Mouse (Mus musculus) inflammation-experienced regulatory T-cells, adult 16 weeks (primary cell): ENCODE data around the gene Foxp3. TPM values are rescaled to one million over a fixed set of nuclear protein-coding genes. Genes with fewer than 3 reads are reported as not detected.

ENCODE experiments used
- polyA plus RNA-seq: library from polyadenylated mRNA; unstranded; fragments of 100-300 nt; shearing (Covaris generic); gene quantifications from one replicate; pipeline ENCODE4 v1.2.1, GENCODE M21; 2017

The Foxp3 gene
- 94.7 TPM for polyA plus RNA-seq

DNA sequence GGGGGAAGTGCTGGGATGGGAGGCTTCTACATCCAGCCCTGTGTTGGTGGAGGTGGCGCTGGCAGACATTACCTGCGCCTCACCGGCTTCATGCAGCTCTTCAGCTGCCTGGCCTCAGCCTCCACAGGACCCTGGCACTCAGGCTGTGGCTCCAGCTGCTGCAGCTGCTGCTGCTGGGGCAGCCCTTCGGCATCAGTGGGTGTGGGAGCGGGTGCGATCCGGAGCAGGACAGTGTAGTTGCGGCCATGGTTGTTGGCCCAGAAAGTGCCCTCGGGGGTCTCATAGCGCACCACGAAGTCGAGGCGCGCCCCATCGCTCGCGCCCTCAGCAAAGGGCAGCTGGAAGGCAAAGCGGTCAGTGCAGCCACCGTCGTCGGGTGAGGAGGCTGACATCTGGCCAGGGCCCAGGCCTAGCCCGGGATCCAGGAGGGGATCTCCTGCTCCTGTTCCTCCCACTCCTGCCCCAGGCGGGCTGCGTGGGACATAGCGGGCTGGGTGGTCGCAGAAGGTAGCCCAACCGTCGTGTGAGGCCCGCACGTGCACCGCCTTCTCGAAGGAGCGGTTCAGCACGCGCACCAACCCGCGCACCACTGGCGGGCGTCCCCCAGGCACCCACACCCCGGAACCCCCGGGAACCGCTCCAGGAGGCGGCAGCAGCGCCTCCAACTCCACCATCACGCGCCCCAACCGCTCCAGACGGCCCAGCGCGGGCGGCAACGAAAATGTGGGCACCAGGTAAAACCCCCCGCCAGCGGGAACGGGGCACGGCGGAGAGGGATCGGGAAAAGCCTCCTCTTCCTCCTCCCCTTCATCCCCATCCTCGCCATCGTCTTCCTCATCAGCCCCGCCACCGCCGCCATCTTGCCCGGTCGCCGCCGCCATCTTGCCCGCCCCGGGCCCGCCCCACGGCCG, at the start of gene Foxp3:
TSS of gene Foxp3 (plus strand) at position 469 of the 911 bp plus-strand sequence.

GRCm38 (mm10) chrX:7574087-7574884, 842 bp downstream of the Foxp3 start, which contains the start of gene Ppp1r3f:
Ppp1r3f (minus strand) TSS chrX:7574283.

DNA sequence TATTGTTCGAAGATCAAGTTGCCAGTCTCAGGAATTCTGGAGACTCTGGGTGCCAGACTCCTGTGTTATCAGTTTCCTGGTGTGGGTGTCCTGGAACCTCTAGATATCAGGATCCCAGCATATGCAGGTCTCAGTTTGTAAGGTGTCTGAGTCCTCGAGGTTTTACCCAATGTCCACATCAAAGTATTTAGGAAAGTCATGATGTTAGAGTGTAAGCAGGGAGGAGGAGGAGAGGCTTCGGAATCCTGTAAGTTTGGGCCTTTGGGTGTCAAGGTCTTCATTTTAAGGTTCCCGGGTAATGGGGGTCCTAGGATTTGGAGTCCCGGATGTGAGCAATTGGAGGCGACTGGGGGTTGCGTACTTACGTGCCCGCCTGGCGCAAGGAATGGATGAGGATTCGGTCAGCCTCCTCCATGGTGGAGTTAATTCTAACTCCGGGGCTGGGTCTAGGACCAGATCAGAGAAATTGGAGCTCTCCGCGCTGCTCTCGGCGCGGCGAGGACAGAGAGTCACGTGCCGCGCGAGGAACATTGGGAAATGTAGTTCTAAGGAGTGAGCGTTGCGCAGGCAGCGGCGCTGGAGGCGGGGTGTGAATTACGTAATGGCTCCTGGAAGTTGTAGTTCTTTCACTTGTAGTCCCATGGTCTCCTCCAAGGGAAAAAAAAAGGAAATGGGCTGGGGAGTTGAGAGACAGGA, 31.6 kb downstream of the Foxp3 start, which contains the start of gene Ccdc22:
TSS of gene Ccdc22 (minus strand) at position 639 of the 696 bp plus-strand sequence.

DNA sequence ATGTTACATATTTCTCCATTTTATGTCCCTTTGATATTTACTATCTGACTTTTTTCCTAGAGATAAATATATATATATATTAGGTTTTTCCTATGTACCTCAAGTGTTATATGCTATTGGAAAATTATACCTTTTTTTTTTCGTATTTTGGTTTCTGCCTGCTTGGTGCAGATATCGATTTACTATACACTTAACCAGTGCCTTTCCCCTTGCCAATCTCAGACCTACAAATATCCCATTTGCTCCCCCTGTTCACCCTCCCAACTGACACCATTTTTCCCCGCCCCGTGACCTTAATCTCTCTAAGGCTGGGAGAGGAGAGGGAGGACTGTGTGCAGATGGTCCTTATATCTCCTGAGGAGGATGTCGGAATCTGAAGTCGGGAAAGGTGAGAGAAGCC, 33.3 kb downstream of the Foxp3 start, which contains the start of gene Cacna1f:
TSS of gene Cacna1f (plus strand) at position 301 of the 400 bp plus-strand sequence.

GRCm38 (mm10) chrX:7638401-7639091, 65.1 kb downstream of the Foxp3 start, which contains the start of gene Syp:
Syp (plus strand) TSS chrX:7638471.

Other genes with a start within 250 kb of the Foxp3 start
- gene Usp27x, start 197.8 kb upstream of the Foxp3 start, polyA plus RNA-seq = 0.49 TPM
- gene Ppp1r3f, start 639 bp downstream of the Foxp3 start, polyA plus RNA-seq = 9.1 TPM
- gene Ccdc22, start 31.9 kb downstream of the Foxp3 start, polyA plus RNA-seq = 30.6 TPM
- not detected for gene Cacna1f, start 33.4 kb downstream of the Foxp3 start, polyA plus RNA-seq
- gene Syp, start 64.8 kb downstream of the Foxp3 start, polyA plus RNA-seq = 18.7 TPM
- gene Prickle3, start 83.6 kb downstream of the Foxp3 start, polyA plus RNA-seq = 43.5 TPM
- 122 TPM for gene Plp2, start 97.7 kb downstream of the Foxp3 start, polyA plus RNA-seq
- gene Magix, start 107.6 kb downstream of the Foxp3 start, polyA plus RNA-seq = not detected
- 87.5 TPM for gene Gpkow, start 123.5 kb downstream of the Foxp3 start, polyA plus RNA-seq
- 79.9 TPM for gene Wdr45, start 140.7 kb downstream of the Foxp3 start, polyA plus RNA-seq
- not detected for gene Gm45208, start 148.6 kb downstream of the Foxp3 start, polyA plus RNA-seq
- gene Praf2, start 154.8 kb downstream of the Foxp3 start, polyA plus RNA-seq = 40.0 TPM
- 0.29 TPM for gene Ccdc120, start 177.3 kb downstream of the Foxp3 start, polyA plus RNA-seq
- gene Tfe3, start 188.9 kb downstream of the Foxp3 start, polyA plus RNA-seq = 55.8 TPM
- gene Gripap1, start 216.1 kb downstream of the Foxp3 start, polyA plus RNA-seq = 120 TPM
- gene Kcnd1, start 248.6 kb downstream of the Foxp3 start, polyA plus RNA-seq = 1.6 TPM